Mouse (Mus musculus) forebrain, embryonic 15.5 days (tissue): ENCODE measurements at regions not wholly inside any gene's neighbourhood (a gene's known extent, or its start where the extent isn't known, plus 50 kb on each side); places are given as distances from the start of the nearest gene placed in this dataset.
"Not testable (repeated sequence)": the region's sequence is repeated elsewhere in the genome, so short reads cannot be mapped to it uniquely, and the experiment has no call there.

ENCODE experiments used
- ATAC-seq: fragments of 200-750 bp; cut with Nextera tagmentation; replicated peaks from 2 replicates; pipeline ENCODE4 v1.8.0; 2017; ENCODE audit warnings: mild to moderate bottlenecking, moderate TSS enrichment, moderate library complexity
- H3K27ac ChIP-seq: fragments of 300-500 bp; sonication (generic); replicated peaks from 2 replicates; pipeline ENCODE4 v1.5.1; 2015; ENCODE audit warnings: mild to moderate bottlenecking, inconsistent platforms
- H3K27me3 ChIP-seq: fragments of 300-500 bp; sonication (generic); 2 replicates; pipeline ENCODE4 v1.6.1; 2015; ENCODE audit warnings: inconsistent platforms
- H3K36me3 ChIP-seq: fragments of 300-500 bp; sonication (generic); 2 replicates; pipeline ENCODE4 v1.6.1; 2015; ENCODE audit warnings: mild to moderate bottlenecking, inconsistent platforms
- H3K4me1 ChIP-seq: fragments of 300-500 bp; sonication (generic); 2 replicates; pipeline ENCODE4 v1.6.1; 2015; ENCODE audit warnings: inconsistent platforms
- H3K4me2 ChIP-seq: fragments of 300-500 bp; sonication (generic); replicated peaks from 2 replicates; pipeline ENCODE4 v1.6.1; 2015; ENCODE audit warnings: mild to moderate bottlenecking, inconsistent platforms
- H3K4me3 ChIP-seq: fragments of 300-500 bp; sonication (generic); 2 replicates; pipeline ENCODE4 v1.5.1; 2015; ENCODE audit warnings: mild to moderate bottlenecking, inconsistent platforms
- H3K9ac ChIP-seq: fragments of 300-500 bp; sonication (generic); replicated peaks from 2 replicates; pipeline ENCODE4 v1.6.1; 2015; ENCODE audit warnings: mild to moderate bottlenecking, inconsistent platforms
- H3K9me3 ChIP-seq: fragments of 300-500 bp; sonication (generic); 2 replicates; pipeline ENCODE4 v1.6.1; 2016; ENCODE audit warnings: inconsistent platforms
- WGBS: fragments of 180-500 bp; shearing (Covaris S2); methylation state at CpG from one replicate; pipeline ENCODE4 v1.1.7; 2015; ENCODE audit warnings: mixed read lengths; 5-methylcytosine and 5-hydroxymethylcytosine counted together

DNA sequence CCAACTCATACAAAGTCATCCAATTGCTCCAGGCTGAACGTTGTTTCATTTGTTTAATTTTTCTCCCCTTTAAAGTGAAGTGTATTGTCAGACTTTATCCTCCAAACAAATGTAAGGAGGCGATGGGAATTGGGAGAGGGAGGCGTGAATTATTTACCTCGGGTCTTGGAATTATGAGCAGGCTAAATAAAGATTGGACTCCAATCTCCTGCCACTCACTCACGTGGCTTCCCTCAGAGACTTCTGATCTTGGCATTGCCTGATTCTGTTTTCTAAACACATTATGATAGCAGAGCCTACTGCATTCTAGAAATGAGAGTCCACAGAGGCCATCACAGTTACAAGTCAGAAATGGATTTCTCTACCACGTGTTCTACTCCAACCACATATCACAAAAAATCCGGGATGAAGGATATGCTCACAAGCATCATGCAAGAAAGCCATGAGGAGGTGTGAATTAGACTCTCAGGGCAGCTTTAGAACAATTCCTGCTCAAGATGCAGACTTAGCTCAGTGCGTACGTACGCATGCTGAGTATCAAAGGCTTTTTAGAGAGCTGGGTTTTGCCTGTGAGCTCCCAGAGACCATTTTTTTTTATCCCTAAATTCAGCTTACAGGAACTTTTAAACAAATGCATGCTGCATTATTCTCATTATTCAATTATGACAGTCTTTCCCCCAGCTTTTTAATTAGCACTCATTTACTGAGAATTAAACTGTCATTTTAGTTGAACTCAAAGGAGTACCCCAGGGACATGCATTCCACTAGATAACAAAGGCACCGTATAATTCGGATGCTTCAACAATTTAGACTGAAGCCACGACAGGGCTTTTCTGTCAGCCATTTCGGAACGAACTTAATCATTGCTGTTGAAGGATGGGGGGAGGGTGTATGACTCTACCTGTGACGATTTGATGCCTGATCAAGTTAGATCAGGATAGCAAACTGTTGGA, 269.2 kb upstream of the Ubash3b start:
- WGBS, result 19% methylated on average over 16 of the region's 16 CpGs
- no peaks in the 10 kb centered on the region for H3K27me3 ChIP-seq
- no peak for ATAC-seq
- H3K9me3 ChIP-seq, result no peaks in the 10 kb centered on the region
- peak overlapping the region; percentile 68 for H3K27ac ChIP-seq
- H3K4me2 ChIP-seq, result no peak overlapping the region
- no peak overlapping the region for H3K9ac ChIP-seq
- H3K4me3 ChIP-seq, result no peak overlapping the region
- H3K4me1 ChIP-seq, result peaks cover 25% of the 10 kb centered on the region
- H3K36me3 ChIP-seq, result no peaks in the 10 kb centered on the region

DNA sequence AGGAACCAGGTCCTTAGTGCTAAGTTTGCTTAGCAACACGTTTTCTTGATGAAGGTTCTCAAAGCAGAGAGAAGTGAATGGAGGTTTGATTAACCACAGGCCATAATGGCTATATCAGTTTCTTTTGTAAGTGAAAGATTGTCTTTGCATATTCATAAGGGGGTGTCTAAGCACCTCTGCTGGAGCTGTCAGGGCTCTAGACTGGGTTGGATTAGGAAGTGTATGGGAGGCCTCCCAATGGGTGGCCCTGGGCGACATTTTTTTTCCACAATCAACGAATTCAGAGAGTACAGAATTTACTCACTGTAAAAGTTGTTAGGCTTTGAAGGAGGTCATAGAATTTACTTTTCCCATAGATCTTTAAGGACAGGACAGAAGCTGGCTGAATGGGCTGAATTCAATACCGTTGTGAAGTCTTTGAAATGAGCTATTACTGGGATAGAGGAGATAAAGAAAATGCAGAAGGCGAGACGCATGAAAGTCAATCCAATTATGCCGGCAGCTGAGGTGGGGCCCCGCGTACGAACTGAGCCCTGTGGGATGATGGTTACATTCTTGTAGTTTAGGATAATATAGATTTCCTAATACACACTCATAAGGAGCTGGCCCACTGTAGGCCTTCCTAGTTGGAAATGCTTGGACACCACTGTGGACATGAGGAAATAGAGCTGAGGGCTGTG, 268.4 kb upstream of the Ubash3b start:
- ATAC-seq, result peak; percentile 90
- 11% methylated on average over 10 of the region's 10 CpGs for WGBS
- Histone ChIP-seq H3K36me3 (no peaks in the 10 kb centered on the region), H3K4me2 (no peak overlapping the region), H3K9me3 (no peaks in the 10 kb centered on the region), H3K9ac (no peak overlapping the region), H3K27ac (peak overlapping the region; percentile 68), H3K4me3 (no peak overlapping the region), H3K27me3 (no peaks in the 10 kb centered on the region), H3K4me1 (peaks cover 31% of the 10 kb centered on the region)

DNA sequence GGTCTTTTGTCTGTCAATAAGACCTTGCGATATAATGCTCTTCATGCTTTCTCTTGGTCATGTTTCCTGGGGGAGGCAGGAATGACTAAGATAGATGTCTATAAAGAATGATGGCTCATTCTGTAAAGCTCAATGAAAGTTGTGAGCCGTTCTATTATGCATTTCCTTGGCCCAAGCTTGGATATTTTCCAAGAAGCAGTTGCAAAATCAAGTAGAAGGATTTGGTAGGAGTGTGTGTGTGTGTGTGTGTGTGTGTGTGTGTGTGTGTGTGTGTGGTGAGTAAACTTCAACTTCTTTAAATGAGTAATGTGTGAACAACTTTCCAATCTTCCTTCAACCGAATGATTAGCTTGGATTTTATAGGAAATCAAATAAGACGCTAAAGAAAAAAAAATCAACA, 267.7 kb upstream of the Ubash3b start:
- no peak overlapping the region for H3K4me3 ChIP-seq
- ATAC-seq, result no peak
- H3K4me2 ChIP-seq, result no peak overlapping the region
- WGBS, result 33% methylated on average over 4 of the region's 4 CpGs
- H3K9me3 ChIP-seq, result no peaks in the 10 kb centered on the region
- peak overlapping the region; percentile 35 for H3K27ac ChIP-seq
- no peaks in the 10 kb centered on the region for H3K36me3 ChIP-seq
- no peaks in the 10 kb centered on the region for H3K27me3 ChIP-seq
- H3K9ac ChIP-seq, result no peak overlapping the region
- H3K4me1 ChIP-seq, result peaks cover 31% of the 10 kb centered on the region

DNA sequence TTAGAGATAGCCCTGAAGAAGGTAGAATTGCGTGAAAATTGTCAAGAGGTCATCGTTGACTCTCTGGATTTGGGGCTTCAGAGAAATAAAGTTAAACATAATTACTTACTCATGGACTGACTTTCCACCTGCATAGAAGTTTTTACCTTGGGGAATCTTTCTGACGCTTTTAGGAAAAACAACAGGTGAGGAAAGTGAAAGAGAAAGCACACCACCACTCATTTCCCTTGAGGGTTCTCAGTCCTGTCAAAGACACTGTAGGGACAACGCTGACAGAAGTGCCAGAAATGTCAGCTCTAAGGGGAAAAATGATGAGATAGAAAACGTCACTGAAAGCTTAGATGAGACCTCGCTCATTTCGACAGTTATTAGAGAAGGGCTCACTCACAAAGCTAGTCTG, 265.2 kb upstream of the Ubash3b start:
- Histone ChIP-seq H3K4me2 (no peak overlapping the region), H3K9ac (no peak overlapping the region), H3K4me1 (peaks cover 31% of the 10 kb centered on the region), H3K27ac (no peak overlapping the region), H3K36me3 (no peaks in the 10 kb centered on the region), H3K27me3 (no peaks in the 10 kb centered on the region), H3K9me3 (no peaks in the 10 kb centered on the region), H3K4me3 (no peak overlapping the region)
- 95% methylated on average over 7 of the region's 7 CpGs for WGBS
- no peak for ATAC-seq

DNA sequence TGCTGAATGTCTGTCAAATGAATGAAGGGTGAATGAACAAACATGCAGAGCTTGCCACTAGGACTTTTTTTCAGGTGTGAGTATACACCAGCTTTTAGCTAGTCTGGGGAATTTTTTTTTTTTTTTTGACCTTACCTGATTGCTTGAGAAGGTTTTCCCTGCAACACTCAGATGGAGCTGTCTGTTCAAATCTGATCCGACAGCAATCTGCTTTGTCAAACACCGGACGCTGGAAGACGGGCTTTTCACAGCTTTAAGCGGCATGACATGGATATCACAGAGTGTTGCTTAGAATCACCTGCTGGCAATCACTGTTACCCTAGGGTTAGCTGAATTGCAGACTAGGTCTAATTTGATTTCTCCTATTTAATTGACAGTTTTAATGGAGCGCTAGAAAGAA, 263.7 kb upstream of the Ubash3b start:
- 55% methylated on average over 6 of the region's 6 CpGs for WGBS
- no peak for ATAC-seq
- Histone ChIP-seq H3K4me2 (no peak overlapping the region), H3K9me3 (no peaks in the 10 kb centered on the region), H3K4me3 (no peak overlapping the region), H3K4me1 (peaks cover 19% of the 10 kb centered on the region), H3K36me3 (no peaks in the 10 kb centered on the region), H3K27ac (no peak overlapping the region), H3K27me3 (no peaks in the 10 kb centered on the region), H3K9ac (no peak overlapping the region)

DNA sequence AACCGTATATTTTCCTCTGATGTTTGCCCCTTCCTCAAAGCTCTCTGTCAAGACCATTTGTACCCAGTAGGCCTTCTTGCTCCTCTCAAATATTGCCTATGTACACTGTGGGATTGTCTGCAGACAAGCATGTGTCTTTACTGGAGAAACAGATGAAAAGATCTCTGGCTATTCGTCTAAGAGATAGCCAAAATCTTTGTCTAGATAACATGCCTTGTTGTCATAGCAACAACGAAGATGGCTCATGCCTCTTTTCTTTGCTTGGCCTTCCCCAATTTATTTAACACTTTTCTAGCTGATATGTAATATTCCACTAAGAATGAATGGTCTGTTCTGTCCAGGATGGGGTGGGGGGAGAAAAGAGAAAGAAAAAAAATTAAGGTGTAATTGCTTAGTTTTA, 252.3 kb upstream of the Ubash3b start:
- H3K36me3 ChIP-seq, result 0 out of 2 replicates have a peak, but pooled peaks cover 7% of the 10 kb centered on the region
- no peak overlapping the region for H3K9ac ChIP-seq
- no peaks in the 10 kb centered on the region for H3K9me3 ChIP-seq
- H3K4me1 ChIP-seq, result peaks cover 15% of the 10 kb centered on the region
- no peak for ATAC-seq
- 60% methylated on average over 3 of the region's 3 CpGs for WGBS
- H3K4me3 ChIP-seq, result no peak overlapping the region
- H3K4me2 ChIP-seq, result no peak overlapping the region
- H3K27me3 ChIP-seq, result no peaks in the 10 kb centered on the region
- peak overlapping the region; percentile 45 for H3K27ac ChIP-seq

DNA sequence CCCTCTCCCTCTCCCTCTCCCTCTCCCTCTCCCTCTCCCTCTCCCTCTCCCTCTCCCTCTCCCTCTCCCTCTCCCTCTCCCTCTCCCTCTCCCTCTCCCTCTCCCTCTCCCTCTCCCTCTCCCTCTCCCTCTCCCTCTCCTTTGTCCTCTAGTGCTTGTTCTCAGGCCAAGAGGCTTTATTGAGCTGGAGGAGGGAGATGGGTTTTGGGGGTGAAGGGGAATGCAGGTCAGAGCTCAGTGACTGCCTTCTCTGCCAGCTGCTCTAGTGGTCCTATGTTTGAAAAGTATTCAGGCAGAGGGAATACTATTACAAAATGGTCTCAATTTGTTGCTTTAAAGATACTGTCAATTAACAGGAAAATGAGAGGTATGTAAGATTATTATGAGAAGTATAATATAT, 251.6 kb upstream of the Ubash3b start:
- H3K4me2 ChIP-seq, H3K27me3 ChIP-seq, H3K9ac ChIP-seq, H3K9me3 ChIP-seq, H3K36me3 ChIP-seq, H3K4me3 ChIP-seq, ATAC-seq: not testable (repeated sequence)
- Histone ChIP-seq H3K4me1 (peaks cover 19% of the 10 kb centered on the region), H3K27ac (peak overlapping the region; percentile 45)

DNA sequence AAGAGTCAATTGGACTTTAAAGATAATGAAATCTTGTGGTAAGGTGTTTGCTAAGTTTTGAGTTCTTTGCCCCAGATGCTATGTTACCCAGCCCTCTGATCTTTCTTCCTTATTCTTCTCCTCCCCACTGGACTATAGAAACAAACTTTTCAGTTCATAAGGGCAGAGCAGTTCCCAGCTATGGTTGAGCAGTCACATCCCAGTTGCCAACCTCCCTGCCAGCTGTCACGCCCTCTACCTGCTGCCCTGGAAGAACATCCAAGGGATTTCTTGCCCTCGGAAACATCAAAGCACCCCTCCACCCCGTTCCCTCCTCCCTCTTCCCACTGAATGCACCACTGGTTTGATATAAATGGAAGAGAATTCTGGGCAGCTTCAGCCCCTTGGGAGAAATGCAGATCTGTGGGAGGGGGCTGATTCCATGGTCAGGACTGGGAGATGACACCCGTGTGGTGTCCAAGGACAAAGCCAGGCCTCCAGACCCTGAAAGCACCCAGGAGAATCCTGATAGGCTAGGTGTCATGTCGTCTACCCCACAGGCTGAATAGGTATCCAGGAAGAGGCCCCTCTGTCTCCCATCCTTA, 250.8 kb upstream of the Ubash3b start:
- Histone ChIP-seq H3K4me3 (no peak overlapping the region), H3K9ac (no peak overlapping the region), H3K36me3 (0 out of 2 replicates have a peak, but pooled peaks cover 3% of the 10 kb centered on the region), H3K4me2 (no peak overlapping the region), H3K9me3 (no peaks in the 10 kb centered on the region), H3K27ac (peak overlapping the region; percentile 65), H3K27me3 (no peaks in the 10 kb centered on the region), H3K4me1 (peaks cover 21% of the 10 kb centered on the region)
- WGBS, result 31% methylated on average over 5 of the region's 5 CpGs
- no peak for ATAC-seq

DNA sequence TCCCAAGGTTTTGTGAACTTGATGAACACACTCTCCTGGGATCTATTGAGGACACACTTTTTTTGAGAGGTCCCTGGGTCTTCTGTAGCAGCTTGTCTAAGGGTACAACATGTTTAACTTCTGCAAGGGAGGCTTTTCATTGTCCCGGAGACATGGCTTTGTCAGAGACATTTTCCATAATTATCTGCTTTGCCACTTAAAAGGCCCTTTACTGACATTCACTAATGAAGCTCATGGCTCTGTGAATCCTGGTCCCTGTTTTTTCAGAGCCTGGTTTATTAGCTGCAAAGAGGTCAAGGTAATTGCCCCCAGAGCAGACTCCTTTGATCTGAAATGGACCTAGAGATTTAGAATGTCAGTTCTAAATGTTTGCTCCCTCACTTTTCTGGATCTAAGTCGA, 246.8 kb upstream of the Ubash3b start:
- Histone ChIP-seq H3K9me3 (no peaks in the 10 kb centered on the region), H3K27ac (no peak overlapping the region), H3K4me3 (no peak overlapping the region), H3K4me2 (no peak overlapping the region), H3K27me3 (no peaks in the 10 kb centered on the region), H3K4me1 (peaks cover 16% of the 10 kb centered on the region), H3K36me3 (peaks cover 7% of the 10 kb centered on the region; the same call in 1 of the 2 replicates), H3K9ac (no peak overlapping the region)
- WGBS, result 27% methylated on average over 2 of the region's 2 CpGs
- no peak for ATAC-seq

DNA sequence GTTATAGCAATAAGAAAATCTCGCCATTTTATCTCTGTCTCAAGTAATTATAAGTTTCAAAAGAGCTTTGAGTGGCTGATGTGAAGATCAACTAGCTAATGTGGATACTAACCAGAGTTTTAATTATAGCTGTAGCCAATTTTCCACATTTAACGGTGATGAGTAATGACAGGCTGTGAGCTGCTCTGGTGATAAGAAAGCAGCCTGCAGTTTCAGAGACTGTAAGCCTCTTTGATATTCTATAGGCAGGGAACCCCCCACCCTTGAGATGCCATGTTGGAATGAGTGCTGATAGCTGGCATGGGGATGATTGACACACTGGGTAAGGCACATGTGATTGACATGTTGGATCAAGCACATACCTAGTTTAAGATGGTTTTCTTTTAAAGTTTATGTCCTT, 245.6 kb upstream of the Ubash3b start:
- H3K4me1 ChIP-seq, result peaks cover 9% of the 10 kb centered on the region; the same call in 1 of the 2 replicates
- no peak for ATAC-seq
- H3K27ac ChIP-seq, result no peak overlapping the region
- H3K9me3 ChIP-seq, result no peaks in the 10 kb centered on the region
- WGBS, result 49% methylated on average over 2 of the region's 2 CpGs
- H3K36me3 ChIP-seq, result peaks cover 17% of the 10 kb centered on the region
- H3K27me3 ChIP-seq, result no peaks in the 10 kb centered on the region
- no peak overlapping the region for H3K9ac ChIP-seq
- no peak overlapping the region for H3K4me3 ChIP-seq
- no peak overlapping the region for H3K4me2 ChIP-seq

DNA sequence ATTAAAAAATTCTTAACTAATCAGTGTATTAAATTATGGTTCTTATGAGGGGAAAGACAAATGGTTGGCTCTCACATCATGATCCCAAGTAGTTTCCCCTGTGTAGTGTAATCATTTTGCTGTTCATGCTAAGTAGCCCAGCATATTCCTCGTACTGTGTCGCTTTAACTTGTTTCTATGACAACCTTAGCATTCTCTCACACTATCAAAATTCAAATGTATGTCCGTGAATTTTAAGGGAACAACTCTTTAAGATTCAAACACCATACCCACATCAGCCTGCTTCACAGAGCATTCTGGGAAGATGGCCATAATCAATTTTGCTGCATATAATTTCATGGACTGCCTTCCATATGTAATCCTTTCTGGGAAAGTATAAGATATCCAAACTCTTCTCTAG, 241.4 kb upstream of the Ubash3b start:
- Histone ChIP-seq H3K9ac (no peak overlapping the region), H3K36me3 (peaks cover 27% of the 10 kb centered on the region), H3K27me3 (no peaks in the 10 kb centered on the region), H3K9me3 (no peaks in the 10 kb centered on the region), H3K4me1 (0 out of 2 replicates have a peak, but pooled peaks cover under 1% of the 10 kb centered on the region), H3K4me2 (no peak overlapping the region), H3K4me3 (no peak overlapping the region), H3K27ac (no peak overlapping the region)
- 70% methylated on average over 3 of the region's 3 CpGs for WGBS
- no peak; the same call in 1 of the 2 replicates for ATAC-seq

DNA sequence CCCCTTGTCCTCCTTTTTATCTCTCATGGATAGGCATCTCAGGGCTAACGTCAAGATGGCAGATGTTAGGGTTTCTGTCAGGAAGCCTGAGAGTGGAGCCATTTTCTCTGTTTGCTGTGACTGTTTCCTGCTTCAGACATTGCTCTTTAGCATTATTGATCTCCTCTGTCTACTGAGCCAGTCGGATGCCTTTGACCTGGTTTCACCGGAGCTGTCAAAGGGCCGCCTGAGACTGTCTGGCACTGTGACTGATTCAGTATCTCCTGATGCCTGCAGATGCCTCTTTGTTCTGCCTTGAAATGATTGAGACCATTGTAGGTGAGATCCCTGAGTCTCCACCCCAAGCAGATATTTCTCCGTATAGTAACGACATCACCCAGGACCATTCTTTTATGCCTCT, 239.5 kb upstream of the Ubash3b start:
- Histone ChIP-seq H3K9me3 (no peaks in the 10 kb centered on the region), H3K9ac (no peak overlapping the region), H3K4me2 (no peak overlapping the region), H3K27ac (no peak overlapping the region), H3K4me1 (peaks cover 5% of the 10 kb centered on the region), H3K27me3 (no peaks in the 10 kb centered on the region), H3K36me3 (peaks cover 27% of the 10 kb centered on the region), H3K4me3 (no peak overlapping the region)
- ATAC-seq, result no peak
- WGBS, result 84% methylated on average over 6 of the region's 6 CpGs
